Mouse (Mus musculus): Measurements from ENCODE around the gene Ptpa.

DNA sequence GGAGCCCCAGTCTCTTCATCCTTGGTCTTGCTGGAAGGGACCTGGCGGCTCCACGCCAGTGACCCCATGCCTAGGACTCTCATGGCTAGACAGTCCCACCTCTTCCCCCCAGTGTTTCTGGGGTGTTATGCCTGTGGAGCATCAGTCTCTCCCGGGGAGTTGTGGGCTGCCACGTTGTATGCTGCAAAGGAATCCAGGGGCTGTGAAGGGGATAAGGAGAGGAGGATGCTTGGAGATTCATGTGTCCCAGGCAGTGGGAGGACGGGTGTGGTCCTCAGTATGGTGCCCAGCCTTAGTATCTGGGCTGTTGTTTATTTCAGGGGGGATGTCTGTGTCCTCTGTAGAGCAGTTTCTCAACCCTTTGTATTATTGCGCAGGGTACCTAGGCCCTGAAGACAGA is 53.2 kb downstream of the Ptpa start:
- TF ChIP-seq CTCF (IDR thresholded peaks at IDR 0.05; ENCODE audit: borderline replicate concordance, insufficient read depth, low read length) (no peak), POLR2A (IDR thresholded peaks at IDR 0.05; ENCODE audit: low read depth, low read length) (0 out of 2 replicates have a peak, but pooled peaks have one; percentile 35)
